Mouse (Mus musculus): ENCODE measurements around the gene Il9r.
"Not testable (repeated sequence)": the region's sequence is repeated elsewhere in the genome, so short reads cannot be mapped to it uniquely, and the experiment has no call there.

Gene Il9r

DNA sequence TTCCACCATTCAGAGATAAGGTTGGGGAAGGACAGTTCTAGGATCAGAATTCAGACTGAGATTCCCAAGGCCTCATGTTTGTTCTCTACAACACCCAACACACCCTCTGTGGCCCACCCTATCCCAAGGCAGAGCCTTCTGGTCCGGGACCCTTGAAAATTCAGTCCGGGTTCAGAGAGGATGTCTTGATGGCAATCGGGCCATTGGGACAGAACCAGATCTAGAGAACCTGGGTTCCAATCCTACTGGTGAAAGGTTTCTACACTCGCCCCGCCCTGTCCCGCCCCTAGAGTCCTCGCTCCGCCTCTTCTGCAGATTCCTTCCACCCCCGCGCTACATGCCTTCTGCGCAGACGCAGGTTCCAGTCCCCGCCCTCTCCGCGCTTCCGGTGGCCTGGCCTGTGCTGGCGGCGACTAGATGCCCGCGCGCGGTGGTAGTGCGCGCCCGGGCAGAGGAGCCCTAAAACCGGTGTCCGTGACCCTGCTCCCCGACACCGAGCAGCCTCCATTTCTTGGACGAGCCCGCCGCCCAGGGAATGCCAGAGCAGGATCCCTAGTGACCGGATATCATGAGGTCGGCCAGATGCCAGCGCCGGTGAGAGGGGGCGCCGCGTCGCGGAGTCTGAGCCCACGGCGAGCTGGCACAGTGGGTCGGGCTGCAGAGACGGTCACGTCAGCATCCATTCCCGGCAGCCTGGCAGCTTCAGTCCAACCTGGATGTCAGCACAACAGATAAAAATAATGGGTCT is 26.2 kb upstream of the Il9r start, which contains the start of gene Mpg:
Gene Mpg, plus strand, starts transcription at position 382 of the 748 bp plus-strand sequence.
- peak; percentile 91 for DNase-seq

DNA sequence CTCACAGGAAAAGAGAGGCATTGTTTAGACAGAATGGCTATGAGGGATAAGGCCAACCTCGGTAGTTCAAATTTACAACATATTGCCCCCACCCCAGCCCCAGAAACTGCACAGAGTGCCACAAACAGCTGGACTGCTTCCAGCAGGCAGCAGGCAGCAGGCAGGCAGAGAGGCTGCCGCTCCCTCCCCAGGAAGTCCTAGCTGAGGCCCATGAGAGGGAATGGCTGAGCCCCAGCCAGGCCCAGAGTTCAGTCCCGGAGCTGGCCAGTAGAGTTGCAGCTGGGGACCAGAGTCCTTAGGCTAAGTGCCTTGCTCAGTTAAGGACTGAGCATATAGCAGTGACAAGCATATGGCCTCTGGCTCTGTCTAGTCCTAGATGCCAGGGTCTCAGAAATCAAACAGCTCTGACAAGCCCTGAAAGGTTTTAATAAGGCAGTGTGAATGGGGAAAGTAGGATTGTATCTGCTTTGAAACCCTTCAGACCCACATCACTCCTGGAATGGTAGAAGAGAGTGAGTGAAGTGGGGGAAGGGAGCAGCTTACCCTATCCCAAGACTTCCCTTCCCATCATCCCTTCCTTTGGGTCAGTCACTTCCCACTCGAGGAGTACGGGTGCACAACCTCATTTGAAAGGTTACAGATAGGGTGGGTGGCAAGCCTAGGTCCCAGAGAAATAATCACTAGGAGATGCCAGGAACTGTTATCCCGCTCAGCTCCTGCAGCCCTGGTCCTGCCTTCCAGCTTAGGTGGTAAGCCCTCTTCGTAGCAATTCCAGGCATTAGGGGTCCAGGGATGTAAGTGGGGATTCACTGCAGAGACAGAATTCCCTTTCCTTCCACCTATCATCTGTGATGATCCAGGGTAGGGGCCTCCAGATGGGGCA is 25.4 kb upstream of the Il9r start:
- no peak for DNase-seq

DNA sequence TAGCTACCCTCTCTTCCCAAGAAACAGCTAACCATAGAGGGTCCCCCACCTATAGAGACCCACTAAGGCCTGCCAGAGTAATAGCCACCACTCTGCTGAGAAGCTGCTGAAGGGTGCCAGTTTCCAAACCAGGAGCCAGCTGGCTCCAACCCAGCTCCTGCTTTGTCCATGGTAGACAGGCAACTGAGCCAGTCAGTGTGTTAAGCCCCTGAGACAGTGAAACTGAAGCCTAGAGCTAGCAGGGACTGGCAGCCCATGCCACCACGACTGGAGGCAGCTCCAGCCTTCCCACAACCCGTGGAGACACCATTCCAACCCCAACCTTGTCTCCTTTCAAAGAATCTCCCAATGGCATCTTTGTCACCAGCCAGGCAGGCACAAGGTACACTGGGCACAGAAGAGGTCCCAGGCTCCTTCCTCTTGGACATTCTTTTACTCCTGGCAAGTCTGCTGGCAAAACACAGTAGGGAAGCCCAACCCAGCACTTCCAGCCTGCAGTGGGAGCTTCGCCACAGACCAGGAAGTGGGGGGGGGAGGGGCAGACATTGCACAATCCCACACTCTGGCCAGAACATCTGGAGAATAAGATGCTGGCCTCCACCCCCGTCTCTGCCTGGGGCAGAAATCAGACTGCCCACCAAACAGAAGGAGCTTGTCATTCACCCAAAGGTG is 24.5 kb upstream of the Il9r start:
- no peak for DNase-seq

DNA sequence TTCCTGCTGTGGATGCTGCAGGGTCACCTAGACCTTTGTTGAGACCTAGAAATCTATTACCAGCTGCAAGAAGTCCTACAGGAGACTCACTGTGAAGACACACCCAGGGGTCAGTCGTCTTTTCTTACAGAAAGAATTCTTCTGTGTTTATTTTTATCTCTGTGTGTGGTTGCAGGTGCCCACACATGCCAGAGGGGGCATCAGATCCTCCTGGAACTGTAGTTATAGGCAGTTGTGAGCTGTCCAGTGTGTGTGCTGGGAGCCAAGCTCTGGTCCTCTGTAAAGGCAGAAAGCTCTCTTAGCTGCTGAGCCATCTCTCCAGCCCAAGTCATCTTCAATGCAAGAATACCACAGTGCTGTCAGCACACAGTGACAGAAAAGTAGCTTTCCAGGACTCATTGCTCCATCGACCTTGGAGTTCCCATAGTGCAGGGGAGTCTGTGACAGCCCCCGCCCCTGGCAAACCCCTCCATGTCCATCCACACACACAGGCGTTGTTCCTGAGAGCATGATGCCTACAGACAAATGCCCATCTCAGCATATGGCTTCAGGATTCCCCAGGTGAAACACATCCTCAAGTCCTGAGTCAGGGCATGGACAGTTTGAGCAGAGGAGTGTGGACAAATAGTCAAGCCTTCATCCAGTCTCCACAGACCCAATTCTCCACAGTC is 23.4 kb upstream of the Il9r start:
- no peak for DNase-seq

DNA sequence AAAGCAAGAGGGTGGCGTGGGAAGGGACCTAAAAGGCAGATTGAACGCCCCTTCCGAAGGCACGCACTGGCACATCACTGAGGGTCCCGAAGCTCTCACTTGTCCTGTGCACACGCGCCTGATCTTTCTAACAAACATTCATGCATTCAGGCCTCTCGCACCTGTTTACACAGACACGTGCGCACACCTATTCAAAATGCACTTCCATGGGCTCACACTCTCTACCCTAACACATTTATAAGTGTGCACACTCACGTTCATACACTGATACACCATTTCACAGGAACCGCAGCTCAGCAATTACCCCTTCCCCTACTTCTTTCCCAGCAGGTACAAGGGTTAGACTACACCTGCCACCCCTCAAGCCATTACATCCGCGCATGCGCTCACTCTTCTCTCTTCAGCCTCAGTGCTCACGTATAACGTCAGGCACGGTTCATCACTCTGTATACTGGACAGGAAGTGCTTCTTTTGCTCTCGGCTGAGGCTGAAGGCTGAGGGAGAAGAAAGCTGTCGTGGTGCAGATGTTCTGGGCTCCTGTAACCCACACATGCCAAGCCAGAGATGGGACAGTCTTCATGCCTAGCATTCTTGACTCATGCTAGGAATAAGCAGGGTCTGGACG is 22.6 kb upstream of the Il9r start:
- peak; percentile 64 for DNase-seq

DNA sequence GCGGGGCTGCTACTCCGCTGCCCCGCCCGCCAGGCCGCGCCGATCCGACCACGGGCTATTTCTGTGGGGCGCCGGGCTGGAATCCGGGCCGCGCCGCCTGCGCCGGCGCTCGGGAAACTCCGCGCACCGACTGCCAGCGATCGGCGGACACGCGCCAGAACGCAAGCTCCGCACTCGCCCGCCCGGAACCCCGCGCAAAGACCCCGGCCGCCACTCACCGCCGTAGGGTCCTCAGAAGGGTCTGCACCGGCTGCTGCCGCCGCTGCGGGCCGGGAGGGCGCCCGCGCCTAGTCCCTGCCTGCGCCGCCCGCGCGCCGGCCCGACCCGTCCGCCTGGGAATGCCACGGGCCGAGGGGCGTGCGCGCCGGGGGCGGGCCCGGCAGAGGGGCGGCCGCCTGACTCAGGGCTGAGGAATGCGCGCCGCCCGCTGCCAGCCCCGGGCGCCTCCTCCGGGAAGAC is 21.9 kb upstream of the Il9r start, which contains the start of gene Rhbdf1:
Gene Rhbdf1, minus strand, starts transcription at position 350 of the 459 bp plus-strand sequence.
- peak; percentile 68 for DNase-seq

DNA sequence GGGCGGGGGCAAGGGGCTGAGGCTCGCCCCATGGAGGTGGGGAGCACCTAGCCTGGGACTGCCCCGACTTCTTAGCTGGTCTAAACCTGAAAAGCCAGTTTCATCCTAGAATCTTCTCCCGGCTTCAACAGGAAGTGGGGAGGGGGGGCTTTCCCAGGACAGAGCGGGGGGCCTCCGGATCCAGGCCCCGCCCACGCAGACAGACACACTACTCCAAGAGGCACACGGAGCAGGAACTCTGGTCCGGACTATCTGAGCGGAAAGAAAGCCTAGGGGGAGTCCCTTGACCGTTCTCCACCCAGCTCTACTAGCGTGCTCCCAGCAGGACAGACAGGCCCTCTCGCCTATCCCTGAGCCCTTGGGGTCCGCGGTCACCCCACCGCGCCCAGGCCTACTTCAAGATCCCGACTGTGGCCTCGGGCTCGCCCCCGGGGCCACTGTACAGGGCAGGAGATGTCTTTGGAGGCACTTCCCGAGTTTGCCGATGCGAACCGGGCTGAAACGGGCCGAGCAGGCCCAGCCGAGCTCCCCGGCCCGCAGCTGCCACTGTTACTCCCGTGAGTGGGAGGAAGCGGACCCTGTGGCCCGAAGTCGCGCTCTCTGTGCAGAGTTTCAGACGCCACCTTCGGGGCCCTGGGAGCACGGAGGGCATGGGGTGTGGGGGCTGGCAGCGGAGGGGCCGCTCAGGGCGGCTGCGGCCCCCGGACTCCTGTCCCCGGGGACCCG is 21.3 kb upstream of the Il9r start:
- DNase-seq = peak; percentile 73

DNA sequence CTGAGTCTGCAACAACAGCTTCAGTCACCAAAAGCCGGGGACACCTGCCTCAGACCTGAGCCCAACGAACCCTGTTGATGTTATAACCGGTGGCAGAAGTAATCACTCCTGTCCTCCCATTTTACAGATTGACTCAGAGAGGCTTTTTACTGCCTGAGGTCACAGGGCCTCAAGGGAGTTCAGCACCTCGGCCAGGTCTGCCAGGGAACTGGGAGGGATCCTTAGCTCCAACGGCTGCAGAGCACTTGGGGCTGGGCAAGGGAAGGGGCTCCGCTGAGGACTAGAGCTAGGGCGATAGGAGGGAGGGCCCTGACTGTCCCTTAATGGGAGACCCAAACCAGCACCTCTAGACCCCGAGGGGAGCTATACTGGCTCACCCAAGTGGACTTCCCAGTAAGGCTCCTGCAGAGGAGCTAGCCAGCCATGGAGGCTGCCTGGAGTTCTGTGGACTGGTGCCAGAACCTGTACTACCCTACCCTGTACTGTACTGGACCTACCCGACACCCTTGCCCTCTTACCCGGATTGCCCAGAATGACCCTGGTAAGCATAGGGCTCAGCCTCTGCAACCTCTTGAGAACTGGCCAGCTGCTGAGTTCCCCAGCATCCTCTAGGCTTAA is 20.6 kb upstream of the Il9r start:
- DNase-seq = no peak

DNA sequence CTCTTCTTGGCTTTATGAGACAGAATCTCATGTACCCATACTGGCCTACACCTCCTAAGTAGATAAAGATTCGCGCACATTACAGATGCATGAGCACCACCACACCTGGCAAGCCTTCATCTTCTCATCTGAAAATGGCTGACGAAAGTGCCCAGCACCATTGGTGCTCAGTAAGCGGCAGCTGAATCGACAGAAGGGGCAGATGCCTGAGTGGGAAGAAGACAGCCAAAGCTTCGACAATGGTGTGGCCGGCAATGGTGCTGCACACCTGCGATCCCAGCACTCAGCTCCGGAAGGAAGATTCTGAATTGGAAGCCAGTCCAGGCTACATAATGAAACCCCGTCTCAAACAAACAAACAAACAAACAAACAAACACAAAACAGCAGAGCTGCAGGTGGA is 19.2 kb upstream of the Il9r start:
- no peak for DNase-seq

DNA sequence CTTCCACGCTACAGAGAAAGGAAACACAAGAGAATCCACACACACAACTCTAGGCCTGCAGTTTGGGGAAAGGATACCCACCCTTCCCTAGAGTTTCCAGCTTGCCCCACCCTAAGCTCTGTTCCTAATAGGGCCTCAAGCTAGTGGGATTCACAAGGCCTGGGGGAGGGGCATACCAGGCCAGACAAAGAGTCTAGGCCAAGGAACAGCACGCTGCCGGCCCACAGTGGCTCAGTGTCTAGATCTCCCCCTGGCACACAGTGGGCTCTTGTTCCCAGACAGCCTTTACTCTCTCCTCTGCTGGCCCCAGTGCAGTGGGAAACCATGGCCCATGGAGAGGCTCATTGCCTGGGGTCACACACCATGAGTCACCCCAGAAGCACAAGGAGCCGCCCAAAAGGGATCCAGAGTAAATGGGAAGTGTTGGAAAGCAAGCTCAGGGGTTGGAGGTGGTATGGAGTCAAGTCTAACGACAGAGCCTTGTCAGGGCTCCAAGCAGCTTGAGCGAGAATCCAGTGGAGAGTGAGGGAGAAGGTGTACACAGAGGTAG is 18.5 kb upstream of the Il9r start:
- DNase-seq = peak; percentile 55

DNA sequence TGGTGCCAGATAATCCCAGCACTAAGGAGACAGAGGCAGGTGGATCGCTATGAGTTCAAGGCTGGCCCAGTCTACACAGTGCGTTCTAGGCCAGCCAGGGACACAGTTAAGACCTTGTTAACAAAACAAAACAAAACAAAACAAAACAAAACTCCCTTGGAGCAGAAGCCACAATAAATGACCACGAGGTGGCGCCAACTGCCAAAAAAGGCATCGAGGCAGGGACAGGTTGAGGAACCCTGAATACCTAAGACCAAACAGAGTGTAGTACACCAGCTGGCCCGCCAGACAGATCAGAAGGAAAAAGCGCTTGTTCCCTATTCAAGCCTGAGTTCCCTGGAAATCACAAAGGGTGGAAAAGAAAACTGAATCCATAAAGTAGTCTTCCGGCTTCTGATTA is 16.8 kb upstream of the Il9r start:
- DNase-seq = peak; percentile 90

DNA sequence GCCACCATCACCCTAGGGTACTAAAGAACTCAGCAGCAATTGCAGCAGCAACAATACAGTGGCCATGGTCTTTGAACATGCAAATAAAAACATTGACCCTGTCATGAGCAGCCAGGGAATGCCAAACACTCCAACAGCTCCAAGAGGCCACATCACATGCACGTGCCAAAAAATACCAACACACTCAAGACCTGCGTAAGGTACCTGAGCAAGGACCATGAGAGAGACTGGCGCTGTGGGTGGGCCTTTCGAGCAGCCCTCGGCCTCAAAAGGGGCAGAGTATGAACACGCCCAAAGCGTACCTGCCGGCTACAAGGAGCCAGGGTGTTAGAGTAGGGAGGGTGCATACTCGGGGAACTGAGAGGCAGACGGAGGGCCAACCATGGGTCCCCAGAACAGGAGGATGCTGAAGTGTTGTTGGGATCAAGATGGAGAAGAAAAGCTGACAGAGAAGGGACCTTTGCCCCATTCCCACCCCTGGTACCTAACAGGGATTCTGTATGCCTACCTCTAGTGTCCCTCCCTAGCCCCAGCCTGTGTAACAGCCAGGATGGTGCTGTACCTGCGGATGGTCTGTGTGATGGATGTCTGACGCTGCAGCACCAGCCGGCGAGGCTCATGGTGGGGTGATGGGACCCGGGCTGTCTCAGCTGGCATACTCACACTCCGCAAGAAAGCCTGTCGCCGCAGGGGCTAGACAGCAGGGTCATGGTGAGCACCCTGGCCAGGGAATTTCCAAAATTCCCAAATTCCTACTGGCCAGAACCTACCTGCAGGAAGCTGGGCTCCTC is 15.5 kb upstream of the Il9r start:
- DNase-seq = no peak

DNA sequence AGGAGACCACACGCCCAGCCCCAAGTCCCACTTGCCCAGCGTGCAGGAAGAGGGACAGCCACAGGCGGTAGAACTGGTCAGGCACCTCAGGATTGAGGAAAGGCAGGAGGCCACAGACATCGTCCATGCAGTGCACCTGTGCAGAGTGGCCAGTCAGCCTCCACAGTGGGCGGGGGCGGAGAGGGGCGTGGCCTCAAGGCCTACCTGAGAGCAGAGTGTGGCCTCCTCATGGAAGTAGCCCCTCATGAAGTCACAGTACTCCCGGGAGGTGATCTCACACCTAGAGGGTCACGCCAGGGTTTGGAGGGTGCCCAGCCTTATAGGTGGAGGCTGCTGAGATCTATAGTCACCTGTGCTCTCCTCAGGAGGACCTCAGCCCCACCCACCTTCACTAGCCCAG is 10.5 kb upstream of the Il9r start:
- DNase-seq = no peak

DNA sequence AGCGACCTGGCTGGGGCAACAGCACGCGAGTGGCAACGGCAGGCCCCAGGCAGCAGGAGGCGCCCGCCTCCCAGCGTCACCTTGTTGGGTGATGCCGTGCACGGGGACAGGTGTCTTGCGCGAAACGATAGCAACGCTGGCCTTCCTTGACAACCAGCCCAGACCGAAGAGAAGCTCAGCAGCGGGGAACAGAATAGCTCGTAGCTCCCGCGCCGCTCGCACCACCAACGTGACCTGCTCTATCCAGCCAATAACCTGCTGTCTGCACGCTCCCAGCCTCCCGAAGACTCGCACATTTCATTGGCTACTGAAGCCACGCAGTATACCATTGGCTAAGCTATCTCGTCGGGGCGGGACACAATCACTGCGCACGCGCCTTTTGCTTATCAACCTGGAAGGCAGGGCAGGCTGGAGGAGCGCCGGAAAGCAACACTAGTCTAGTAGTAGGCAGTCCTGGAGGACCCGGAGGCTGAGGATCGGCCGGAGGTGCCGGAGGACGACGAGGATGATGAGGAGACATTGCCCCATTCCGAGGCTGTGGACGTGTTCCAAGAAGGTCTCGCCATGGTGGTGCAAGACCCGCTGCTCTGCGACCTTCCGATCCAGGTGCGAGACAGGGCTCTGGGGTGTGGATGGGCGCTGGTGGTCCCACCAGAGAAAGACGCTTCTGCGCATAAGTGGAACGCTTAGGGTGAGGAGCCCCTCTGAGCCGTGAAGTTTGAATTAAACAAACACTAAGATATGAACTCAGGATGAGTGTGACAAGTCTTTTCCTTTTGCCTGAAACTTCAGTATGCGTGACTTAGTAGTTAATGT is 5.2 kb upstream of the Il9r start, which contains the start of gene Snrnp25:
Gene Snrnp25, plus strand, starts transcription at position 358 of the 816 bp plus-strand sequence.
- DNase-seq = peak; percentile 99

DNA sequence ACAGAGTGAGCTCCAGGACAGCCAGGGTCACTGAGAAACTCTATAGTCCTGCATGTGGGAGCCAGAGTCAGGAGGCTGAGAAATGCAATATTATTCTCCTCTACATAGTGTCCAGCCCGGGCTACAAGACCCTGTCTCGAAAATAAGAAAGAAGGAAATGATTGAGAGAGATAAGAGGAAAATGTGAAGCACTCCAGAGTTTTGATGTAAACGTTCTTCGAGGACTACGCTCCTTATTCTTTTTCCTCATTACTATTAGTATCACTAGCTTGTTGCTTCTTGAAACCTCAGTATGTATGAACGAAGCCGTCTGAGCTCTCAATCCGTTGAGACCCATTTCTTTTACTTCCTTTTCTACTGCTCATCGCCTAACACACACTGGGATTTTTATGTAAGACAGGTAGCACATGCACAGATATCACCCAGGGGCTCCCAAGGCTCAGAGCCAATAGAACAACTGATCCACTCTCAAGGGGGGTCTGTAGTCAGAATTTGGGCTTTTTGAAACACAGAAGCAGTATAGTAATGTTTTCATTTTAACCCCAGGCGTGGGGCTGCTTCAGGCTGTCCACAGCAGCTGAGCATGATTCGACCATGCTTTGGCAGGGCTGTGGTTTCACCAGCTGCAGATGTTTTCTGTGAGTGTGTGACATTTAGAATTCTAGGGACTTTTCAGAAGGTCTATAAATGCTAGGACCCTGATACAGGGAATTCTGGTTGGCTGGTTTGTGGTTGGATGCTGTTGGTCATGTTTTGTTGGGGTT is 2.0 kb upstream of the Il9r start:
- no peak for DNase-seq

DNA sequence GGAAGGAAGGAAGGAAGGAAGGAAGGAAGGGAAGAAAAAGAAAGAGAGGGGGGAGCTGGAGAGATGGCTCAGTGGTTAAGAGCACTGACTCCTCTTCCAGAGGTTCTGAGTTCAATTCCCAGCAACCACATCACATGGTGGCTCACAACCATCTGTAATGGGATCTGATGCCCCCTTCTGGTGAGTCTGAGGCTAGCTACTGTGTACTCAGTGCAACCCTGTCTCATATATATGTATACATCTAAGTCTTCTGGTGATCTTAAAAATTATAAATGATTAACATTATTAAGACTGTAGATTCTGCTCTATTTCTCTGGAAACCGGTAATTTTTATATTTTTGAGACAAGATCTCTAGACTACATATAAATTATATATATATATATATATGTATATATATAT is 913 bp upstream of the Il9r start:
- not testable (repeated sequence) for DNase-seq

DNA sequence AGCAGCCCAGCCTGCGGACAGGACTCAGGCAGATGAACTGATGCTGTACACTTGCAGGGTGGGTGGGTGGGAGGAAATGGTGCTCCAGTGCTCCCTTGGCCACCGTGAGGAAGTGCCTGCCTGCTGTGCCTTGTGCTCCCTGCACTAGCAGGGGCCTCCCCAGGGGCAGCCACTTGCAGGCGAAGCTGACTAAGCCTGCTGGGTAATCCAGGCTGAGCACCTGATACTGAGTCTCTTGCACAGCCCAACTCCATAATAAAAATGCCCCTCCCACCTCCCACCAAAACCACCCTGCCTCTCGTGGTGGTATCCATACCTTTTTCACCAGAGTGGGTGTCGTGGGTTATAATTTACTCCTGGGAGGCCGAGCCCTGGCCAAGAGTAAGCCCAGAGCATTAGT is 849 bp downstream of the Il9r start:
- DNase-seq = no peak

All from retina, postnatal 1 day (tissue).